Mouse (Mus musculus) liver, embryonic 11.5 days (tissue): ENCODE measurements at regions not wholly inside any gene's neighbourhood (a gene's known extent, or its start where the extent isn't known, plus 50 kb on each side); places are given as distances from the start of the nearest gene placed in this dataset.
A peak's percentile ranks its signal among the peaks of the same experiment; 100 is the strongest.

Experiments
- ATAC-seq: fragments of 200-750 bp; cut with Nextera tagmentation; replicated peaks from 2 replicates; pipeline ENCODE4 v1.8.0; 2017; ENCODE audit warnings: moderate number of reproducible peaks, mild to moderate bottlenecking, moderate TSS enrichment, moderate library complexity; ENCODE audit not compliant: low FRiP score
- DNase-seq: peaks from one replicate; pipeline ENCODE4 v3.0.0-alpha.2; 2017; ENCODE audit warnings: low spot score
- H3K27ac ChIP-seq: fragments of 300-500 bp; sonication (generic); 2 replicates; pipeline ENCODE4 v1.5.1; 2014; ENCODE audit warnings: mild to moderate bottlenecking, low read depth, low read length, control low read depth
- H3K27me3 ChIP-seq: fragments of 300-500 bp; sonication (generic); replicated peaks from 2 replicates; pipeline ENCODE4 v1.6.1; 2014; ENCODE audit warnings: low read length, mixed read lengths; ENCODE audit not compliant: control insufficient read depth, insufficient read depth
- H3K36me3 ChIP-seq: fragments of 300-500 bp; sonication (generic); 2 replicates; pipeline ENCODE4 v1.6.1; 2014; ENCODE audit warnings: mild to moderate bottlenecking, low read length, moderate library complexity, mixed read lengths; ENCODE audit not compliant: control insufficient read depth, insufficient read depth
- H3K4me1 ChIP-seq: fragments of 300-500 bp; sonication (generic); replicated peaks from 2 replicates; pipeline ENCODE4 v1.6.1; 2014; ENCODE audit warnings: low read length, mixed read lengths; ENCODE audit not compliant: control insufficient read depth, insufficient read depth
- H3K4me2 ChIP-seq: fragments of 300-500 bp; sonication (generic); 2 replicates; pipeline ENCODE4 v1.6.1; 2014; ENCODE audit warnings: mild to moderate bottlenecking, control low read depth, moderate library complexity
- H3K4me3 ChIP-seq: fragments of 300-500 bp; sonication (generic); 2 replicates; pipeline ENCODE4 v1.5.1; 2014; ENCODE audit warnings: low read depth, low read length, control low read depth
- H3K9ac ChIP-seq: fragments of 300-500 bp; sonication (generic); 2 replicates; pipeline ENCODE4 v1.6.1; 2014; ENCODE audit warnings: low read depth, low read length, control low read depth
- H3K9me3 ChIP-seq: fragments of 300-500 bp; sonication (generic); 2 replicates; pipeline ENCODE4 v1.6.1; 2016; ENCODE audit warnings: low read length, inconsistent platforms, mixed read lengths; ENCODE audit not compliant: control insufficient read depth
- WGBS: fragments of 180-500 bp; shearing (Covaris S2); extraction: QIAGEN DNeasy Blood & Tissue Kit; methylation state at CpG from one replicate; pipeline ENCODE4 v1.1.7; 2014; 5-methylcytosine and 5-hydroxymethylcytosine counted together

GRCm38 (mm10) chr2:3957491-3957890 lies 60.0 kb upstream of the Frmd4a start:
- H3K9me3 ChIP-seq, result no peaks in the 10 kb centered on the region
- ATAC-seq (no peak), DNase-seq (no peak)
- H3K4me1 ChIP-seq, result no peaks in the 10 kb centered on the region
- no peak overlapping the region for H3K27ac ChIP-seq
- no peak overlapping the region for H3K4me2 ChIP-seq
- no peaks in the 10 kb centered on the region for H3K27me3 ChIP-seq
- H3K36me3 ChIP-seq, result no peaks in the 10 kb centered on the region
- H3K9ac ChIP-seq, result no peak overlapping the region
- H3K4me3 ChIP-seq, result no peak overlapping the region

- Histone ChIP-seq H3K27ac (no peak overlapping the region), H3K4me3 (no peak overlapping the region), H3K9me3 (no peaks in the 10 kb centered on the region), H3K36me3 (no peaks in the 10 kb centered on the region), H3K4me1 (no peaks in the 10 kb centered on the region), H3K27me3 (no peaks in the 10 kb centered on the region), H3K4me2 (no peak overlapping the region), H3K9ac (no peak overlapping the region)
- WGBS, result 27% methylated on average over 12 of the region's 12 CpGs
- DNase-seq, result no peak
- no peak for ATAC-seq
Observed at GRCm38 (mm10) chr2:3958065-3958641, 59.4 kb upstream of the Frmd4a start.

- Histone ChIP-seq H3K9ac (no peak overlapping the region), H3K9me3 (no peaks in the 10 kb centered on the region), H3K4me3 (no peak overlapping the region), H3K4me2 (no peak overlapping the region), H3K27me3 (no peaks in the 10 kb centered on the region), H3K36me3 (no peaks in the 10 kb centered on the region), H3K4me1 (no peaks in the 10 kb centered on the region), H3K27ac (no peak overlapping the region)
- no peak for ATAC-seq
- DNase-seq, result no peak
- WGBS, result 83% methylated on average over 4 of the region's 4 CpGs
Observed at GRCm38 (mm10) chr2:3958711-3959110, 58.8 kb upstream of the Frmd4a start.

- Histone ChIP-seq H3K4me1 (no peaks in the 10 kb centered on the region), H3K4me3 (no peak overlapping the region), H3K4me2 (no peak overlapping the region), H3K9ac (no peak overlapping the region), H3K9me3 (no peaks in the 10 kb centered on the region), H3K36me3 (no peaks in the 10 kb centered on the region), H3K27me3 (no peaks in the 10 kb centered on the region), H3K27ac (no peak overlapping the region)
- no peak for ATAC-seq
- WGBS, result 85% methylated on average over 1 of the region's 1 CpGs
- no peak for DNase-seq
Observed at GRCm38 (mm10) chr2:3959181-3959580, 58.3 kb upstream of the Frmd4a start.

GRCm38 (mm10) chr2:3960213-3960612 lies 57.3 kb upstream of the Frmd4a start:
- ATAC-seq (no peak), DNase-seq (no peak)
- Histone ChIP-seq H3K27me3 (no peaks in the 10 kb centered on the region), H3K4me2 (no peak overlapping the region), H3K4me1 (no peaks in the 10 kb centered on the region), H3K4me3 (no peak overlapping the region), H3K36me3 (no peaks in the 10 kb centered on the region), H3K9ac (no peak overlapping the region), H3K9me3 (no peaks in the 10 kb centered on the region), H3K27ac (no peak overlapping the region)
- WGBS, result 72% methylated on average over 5 of the region's 5 CpGs

- WGBS, result 83% methylated on average over 4 of the region's 4 CpGs
- Histone ChIP-seq H3K4me1 (no peaks in the 10 kb centered on the region), H3K27me3 (no peaks in the 10 kb centered on the region), H3K4me2 (no peak overlapping the region), H3K4me3 (no peak overlapping the region), H3K36me3 (no peaks in the 10 kb centered on the region), H3K9ac (no peak overlapping the region), H3K27ac (no peak overlapping the region), H3K9me3 (no peaks in the 10 kb centered on the region)
- peak; percentile 100 for ATAC-seq
- DNase-seq, result no peak
Observed at GRCm38 (mm10) chr2:3964351-3964750, 53.2 kb upstream of the Frmd4a start.
